Mouse (Mus musculus) liver, embryonic 14.5 days (tissue): ENCODE data around the gene Urb1. TPM values are rescaled to one million over a fixed set of nuclear protein-coding genes. Genes with fewer than 3 reads are reported as not detected.
A peak's percentile ranks its signal among the peaks of the same experiment; 100 is the strongest.

Experiments
- ATAC-seq: fragments of 200-750 bp; cut with Nextera tagmentation; 2 replicates; pipeline ENCODE4 v1.8.0; 2017; ENCODE audit warnings: moderate number of reproducible peaks, mild to moderate bottlenecking, moderate library complexity; ENCODE audit not compliant: insufficient read depth
- DNase-seq, 3 experiments: peaks; one replicate each; pipeline ENCODE4 v3.0.0-alpha.2; 2012 to 2013; ENCODE audit warnings: low read depth in 3 of 3, low spot score in 3 of 3
- H3K27ac ChIP-seq: fragments of 300-500 bp; sonication (generic); 2 replicates; pipeline ENCODE4 v1.5.1; 2014; ENCODE audit warnings: moderate library complexity, mild to moderate bottlenecking, control low read depth, inconsistent platforms
- H3K27me3 ChIP-seq: fragments of 300-500 bp; sonication (generic); 2 replicates; pipeline ENCODE4 v1.6.1; 2014; ENCODE audit warnings: mild to moderate bottlenecking, low read length, moderate library complexity; ENCODE audit not compliant: control insufficient read depth, insufficient read depth
- H3K36me3 ChIP-seq: fragments of 300-500 bp; sonication (generic); replicated peaks from 2 replicates; pipeline ENCODE4 v1.6.1; 2014; ENCODE audit warnings: low read depth; ENCODE audit not compliant: control insufficient read depth, insufficient read depth
- H3K4me1 ChIP-seq, 2 experiments: fragments of 200-500 bp in 1 of 2; fragments of 300-500 bp in 1 of 2; sonication (generic) in 1 of 2; replicated peaks; 2 replicates each; pipeline ENCODE4 v1.6.1; 2012 to 2014; ENCODE audit warnings: antibody characterized with exemption in 1 of 2, inconsistent platforms in 1 of 2, low read length in 1 of 2; ENCODE audit not compliant: control insufficient read depth in 2 of 2, insufficient read depth in 2 of 2
- H3K4me2 ChIP-seq: fragments of 300-500 bp; sonication (generic); 2 replicates; pipeline ENCODE4 v1.6.1; 2014; ENCODE audit warnings: low read depth, mild to moderate bottlenecking, control low read depth, moderate library complexity
- H3K4me3 ChIP-seq, 2 experiments: fragments of 200-500 bp in 1 of 2; fragments of 300-500 bp in 1 of 2; sonication (generic) in 1 of 2; 2 replicates each; pipeline ENCODE4 v1.5.1; 2012 to 2014; ENCODE audit warnings: low read depth in 2 of 2, low read length in 2 of 2, mild to moderate bottlenecking in 2 of 2, control low read depth in 1 of 2, inconsistent platforms in 1 of 2, moderate library complexity in 1 of 2; ENCODE audit not compliant: insufficient read depth in 1 of 2
- H3K9ac ChIP-seq: fragments of 300-500 bp; sonication (generic); replicated peaks from 2 replicates; pipeline ENCODE4 v1.6.1; 2014; ENCODE audit warnings: mild to moderate bottlenecking, control low read depth, moderate library complexity
- H3K9me3 ChIP-seq: fragments of 300-500 bp; sonication (generic); 2 replicates; pipeline ENCODE4 v1.6.1; 2016; ENCODE audit warnings: low read length, mixed read lengths; ENCODE audit not compliant: control insufficient read depth
- CTCF ChIP-seq: IDR thresholded peaks from 2 replicates; pipeline ENCODE4 v1.5.1; 2016; ENCODE audit warnings: antibody characterized with exemption, low read depth, control low read depth
- EP300 ChIP-seq: IDR thresholded peaks from 2 replicates; pipeline ENCODE4 v1.6.1; 2016; ENCODE audit warnings: antibody characterized with exemption, low read depth
- WGBS: fragments of 180-500 bp; shearing (Covaris S2); extraction: QIAGEN DNeasy Blood & Tissue Kit; methylation state at CpG from one replicate; pipeline ENCODE4 v1.1.7; 2014; ENCODE audit not compliant: insufficient replicate concordance; 5-methylcytosine and 5-hydroxymethylcytosine counted together
- polyA plus RNA-seq, 2 experiments: library from polyadenylated mRNA; depleted of rRNA in 1 of 2; stranded (reverse) in 1 of 2; unstranded in 1 of 2; fragments of >200 nt; fragmentation: Nextera tagmentation in 1 of 2; extraction: Ambion mirVana in 1 of 2; gene quantifications; 2 replicates each; pipeline versions ENCODE4 v1.2.1 to v1.2.3; 2012 to 2014

The Urb1 gene
- polyA plus RNA-seq, 2 experiments = 3.6 to 5.0 TPM

GRCm38 (mm10) chr16:90822981-90823380, 12.8 kb upstream of the Urb1 start:
- Histone ChIP-seq H3K4me3 (no peak overlapping the region; a peak in 1 of 4 replicates), H3K9me3 (no peaks in the 10 kb centered on the region), H3K36me3 (no peaks in the 10 kb centered on the region), H3K27me3 (peaks cover 2% of the 10 kb centered on the region; the same call in 1 of the 2 replicates), H3K27ac (peak overlapping the region; percentile 51), H3K4me2 (peak overlapping the region; percentile 50), H3K9ac (no peak overlapping the region), H3K4me1 (peaks cover 21 to 36% of the 10 kb centered on the region in 2 experiments)
- DNase-seq (no peak), ATAC-seq (no peak)
- TF ChIP-seq EP300 = no peak
- TF ChIP-seq CTCF = no peak
- 68% methylated on average over 7 of the region's 7 CpGs for WGBS

- Histone ChIP-seq H3K36me3 (no peaks in the 10 kb centered on the region), H3K27ac (peak overlapping the region; percentile 71), H3K9ac (no peak overlapping the region), H3K4me2 (peak overlapping the region; percentile 50), H3K27me3 (peaks cover 2% of the 10 kb centered on the region; the same call in 1 of the 2 replicates), H3K9me3 (no peaks in the 10 kb centered on the region), H3K4me3 (peak overlapping the region; percentile 6 to 10; a peak in 1 of 4 replicates), H3K4me1 (peaks cover 21 to 36% of the 10 kb centered on the region in 2 experiments)
- WGBS = 51% methylated on average over 10 of the region's 10 CpGs
- ATAC-seq (peak; percentile 95), DNase-seq (peak in 2 of 3 experiments; percentile 35 to 52)
- TF ChIP-seq EP300 (peak; percentile 68), CTCF (no peak)
These were observed 12.2 kb upstream of the Urb1 start for GRCm38 (mm10) chr16:90822284-90822935.

GRCm38 (mm10) chr16:90821046-90821697, 11.0 kb upstream of the Urb1 start:
- no peak overlapping the region for H3K4me3 ChIP-seq
- H3K27ac ChIP-seq = no peak overlapping the region
- H3K9me3 ChIP-seq = no peaks in the 10 kb centered on the region
- no peak for TF ChIP-seq EP300
- no peak for TF ChIP-seq CTCF
- H3K4me2 ChIP-seq = no peak overlapping the region
- WGBS = 73% methylated on average over 14 of the region's 14 CpGs
- H3K36me3 ChIP-seq = no peaks in the 10 kb centered on the region
- ATAC-seq (no peak), DNase-seq (no peak)
- H3K27me3 ChIP-seq = peaks cover 2% of the 10 kb centered on the region; the same call in 1 of the 2 replicates
- peaks cover 21 to 36% of the 10 kb centered on the region in 2 experiments for H3K4me1 ChIP-seq
- H3K9ac ChIP-seq = no peak overlapping the region

GRCm38 (mm10) chr16:90820326-90820725, 10.1 kb upstream of the Urb1 start:
- DNase-seq (no peak), ATAC-seq (no peak)
- Histone ChIP-seq H3K4me3 (no peak overlapping the region), H3K27me3 (peaks cover 2% of the 10 kb centered on the region; the same call in 1 of the 2 replicates), H3K9ac (no peak overlapping the region), H3K36me3 (no peaks in the 10 kb centered on the region), H3K4me2 (no peak overlapping the region), H3K9me3 (no peaks in the 10 kb centered on the region), H3K4me1 (peaks cover 21 to 36% of the 10 kb centered on the region in 2 experiments), H3K27ac (no peak overlapping the region)
- WGBS = 60% methylated on average over 6 of the region's 6 CpGs
- no peak for TF ChIP-seq EP300
- no peak for TF ChIP-seq CTCF

- TF ChIP-seq EP300 = no peak
- TF ChIP-seq CTCF = no peak
- Histone ChIP-seq H3K4me1 (peaks cover 8 to 20% of the 10 kb centered on the region in 2 experiments), H3K9me3 (no peaks in the 10 kb centered on the region), H3K27ac (no peak overlapping the region), H3K36me3 (no peaks in the 10 kb centered on the region), H3K27me3 (no peaks in the 10 kb centered on the region; the same call in 1 of the 2 replicates), H3K9ac (no peak overlapping the region), H3K4me2 (no peak overlapping the region), H3K4me3 (no peak overlapping the region)
- WGBS = 55% methylated on average over 5 of the region's 5 CpGs
- ATAC-seq (no peak), DNase-seq (no peak)
These were observed 1.9 kb upstream of the Urb1 start for GRCm38 (mm10) chr16:90812086-90812485.
